Mouse (Mus musculus): ENCODE measurements around the gene 4930486L24Rik. TPM values are rescaled to one million over a fixed set of nuclear protein-coding genes. Genes with fewer than 3 reads are reported as not detected.
A peak's percentile ranks its signal among the peaks of the same experiment; 100 is the strongest.
"Not testable (repeated sequence)": the region's sequence is repeated elsewhere in the genome, so short reads cannot be mapped to it uniquely, and the experiment has no call there.

The 4930486L24Rik gene
- polyA plus RNA-seq (2014; fragmentation: Nextera tagmentation; extraction: Ambion mirVana): not detected in 2 replicates

DNA sequence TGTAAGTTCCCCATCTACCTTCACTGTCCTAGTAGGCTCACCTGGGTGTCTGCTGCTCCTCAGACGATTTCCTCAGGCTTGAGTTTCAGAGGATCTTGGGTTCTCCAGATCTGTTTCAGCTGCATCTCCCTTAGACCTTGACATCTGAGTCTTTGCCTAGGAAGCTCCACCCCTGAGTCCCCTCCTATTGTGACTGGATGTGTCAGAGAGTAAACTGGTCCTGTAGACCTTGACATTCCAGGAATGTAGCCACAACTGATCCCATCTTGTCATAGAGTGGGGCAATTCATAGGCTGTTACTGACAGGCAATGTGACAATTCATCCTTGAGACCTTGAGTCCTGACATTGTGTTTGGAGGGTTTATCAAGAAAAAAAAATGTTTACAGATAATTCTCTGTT is at the start of gene 4930486L24Rik:
4930486L24Rik (minus strand) TSS at position 195 of the 400 bp plus-strand sequence.
- no peak within 1 kb of the TSS for H3K4me2 ChIP-seq (ENCODE audit: low read depth, low read length)
- WGBS: 55% methylated on average over 1 of the region's 1 CpGs
- H3K4me3 ChIP-seq (ENCODE audit: low read depth, low read length): no peak within 1 kb of the TSS
- no peaks in the 10 kb centered on the region for H3K4me1 ChIP-seq (ENCODE audit: control insufficient read depth, insufficient read depth, low read length)
- no peak for ATAC-seq (ENCODE audit: low read depth)
- H3K27ac ChIP-seq (replicated peaks; ENCODE audit: low read depth, low read length): no peak within 1 kb of the TSS
- H3K36me3 ChIP-seq (ENCODE audit: control insufficient read depth, insufficient read depth, low read length): no peaks in the 10 kb centered on the region
- no peaks in the 10 kb centered on the region for H3K27me3 ChIP-seq (replicated peaks; ENCODE audit: control insufficient read depth, insufficient read depth, low read length)
- H3K9ac ChIP-seq (ENCODE audit: low read depth, low read length): no peak within 1 kb of the TSS
- DNase-seq (ENCODE audit: low spot score): no peak
- no peaks in the 10 kb centered on the region for H3K9me3 ChIP-seq (ENCODE audit: control insufficient read depth, low read length)

DNA sequence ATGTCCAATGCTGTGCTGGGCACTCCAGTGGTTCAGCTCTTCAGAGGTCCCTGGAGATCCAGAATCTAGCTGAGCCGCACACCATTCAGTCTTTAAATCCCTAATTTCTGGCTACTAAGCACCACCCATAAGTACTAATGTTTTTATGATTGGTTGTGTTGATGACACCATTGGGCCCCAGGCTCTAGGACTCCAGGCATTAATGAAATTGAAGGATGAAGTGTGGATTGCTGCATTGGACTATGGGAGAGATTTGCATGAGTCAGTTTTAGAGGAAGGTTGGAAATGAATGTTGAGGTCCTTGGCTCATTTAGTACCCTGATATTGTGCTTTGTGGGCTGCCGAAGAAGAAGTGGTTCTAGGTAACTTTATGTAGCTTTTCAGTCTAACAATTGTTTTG is 40.5 kb upstream of the 4930486L24Rik start, which contains the start of gene Tpbpb:
Tpbpb (minus strand) TSS at position 101 of the 400 bp plus-strand sequence.
- not testable (repeated sequence) for H3K27me3 ChIP-seq (replicated peaks; ENCODE audit: control insufficient read depth, insufficient read depth, low read length); H3K9ac ChIP-seq (ENCODE audit: low read depth, low read length); H3K27ac ChIP-seq (replicated peaks; ENCODE audit: low read depth, low read length); H3K4me1 ChIP-seq (ENCODE audit: control insufficient read depth, insufficient read depth, low read length); ATAC-seq (ENCODE audit: low read depth); H3K36me3 ChIP-seq (ENCODE audit: control insufficient read depth, insufficient read depth, low read length); DNase-seq (ENCODE audit: low spot score); H3K4me3 ChIP-seq (ENCODE audit: low read depth, low read length); H3K9me3 ChIP-seq (ENCODE audit: control insufficient read depth, low read length); H3K4me2 ChIP-seq (ENCODE audit: low read depth, low read length)
- 84% methylated on average over 2 of the region's 2 CpGs for WGBS

DNA sequence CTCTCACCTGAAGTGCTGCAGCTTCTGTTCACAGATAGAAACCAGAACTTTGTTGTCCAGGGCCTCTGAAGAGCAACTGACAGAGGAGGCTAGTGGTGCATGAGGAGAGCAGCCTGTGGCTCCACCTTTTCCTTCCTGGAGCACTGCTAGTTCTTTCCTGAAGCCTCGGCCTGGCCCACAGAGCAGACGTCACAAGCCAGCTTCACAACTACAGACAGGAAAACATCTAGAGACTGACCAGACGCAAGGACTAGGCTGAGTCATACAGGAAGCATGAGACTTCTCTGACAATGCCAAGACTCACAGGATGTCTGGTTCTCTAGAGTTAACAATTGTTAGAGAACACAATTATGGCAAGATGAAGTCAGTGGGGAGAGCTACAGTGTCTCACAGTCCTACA is 33.1 kb upstream of the 4930486L24Rik start, which contains the start of gene Ctla2b:
Ctla2b (minus strand) TSS at position 120 of the 400 bp plus-strand sequence.
- H3K36me3 ChIP-seq (ENCODE audit: control insufficient read depth, insufficient read depth, low read length): no peaks in the 10 kb centered on the region
- H3K9me3 ChIP-seq (ENCODE audit: control insufficient read depth, low read length): no peaks in the 10 kb centered on the region
- no peak within 1 kb of the TSS for H3K27ac ChIP-seq (replicated peaks; ENCODE audit: low read depth, low read length)
- ATAC-seq (ENCODE audit: low read depth): no peak
- 71% methylated on average over 3 of the region's 3 CpGs for WGBS
- H3K4me1 ChIP-seq (ENCODE audit: control insufficient read depth, insufficient read depth, low read length): no peaks in the 10 kb centered on the region
- no peak within 1 kb of the TSS for H3K4me2 ChIP-seq (ENCODE audit: low read depth, low read length)
- H3K9ac ChIP-seq (ENCODE audit: low read depth, low read length): no peak within 1 kb of the TSS
- H3K4me3 ChIP-seq (ENCODE audit: low read depth, low read length): no peak within 1 kb of the TSS
- no peaks in the 10 kb centered on the region for H3K27me3 ChIP-seq (replicated peaks; ENCODE audit: control insufficient read depth, insufficient read depth, low read length)
- DNase-seq (ENCODE audit: low spot score): peak; percentile 23

DNA sequence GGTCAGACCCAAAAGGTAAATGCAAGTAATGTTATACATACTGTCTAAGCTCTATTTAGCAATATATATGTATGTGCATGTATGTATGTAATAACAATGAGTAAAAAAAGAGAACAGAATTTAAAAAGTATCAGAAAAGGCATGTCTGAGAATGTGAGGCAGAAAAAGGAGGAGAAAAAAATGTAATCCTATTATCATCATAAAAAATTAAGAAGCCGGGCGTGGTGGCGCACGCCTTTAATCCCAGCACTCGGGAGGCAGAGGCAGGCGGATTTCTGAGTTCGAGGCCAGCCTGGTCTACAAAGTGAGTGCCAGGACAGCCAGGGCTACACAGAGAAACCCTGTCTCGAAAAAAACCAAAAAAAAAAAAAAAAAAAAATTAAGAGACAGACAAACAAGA is 32.5 kb upstream of the 4930486L24Rik start, which contains the start of gene Gm49392:
Gm49392 (minus strand) TSS at position 101 of the 400 bp plus-strand sequence.
- WGBS: 88% methylated on average over 7 of the region's 8 CpGs
- not testable (repeated sequence) for DNase-seq (ENCODE audit: low spot score); H3K36me3 ChIP-seq (ENCODE audit: control insufficient read depth, insufficient read depth, low read length); H3K4me1 ChIP-seq (ENCODE audit: control insufficient read depth, insufficient read depth, low read length); ATAC-seq (ENCODE audit: low read depth); H3K27ac ChIP-seq (replicated peaks; ENCODE audit: low read depth, low read length); H3K4me3 ChIP-seq (ENCODE audit: low read depth, low read length); H3K4me2 ChIP-seq (ENCODE audit: low read depth, low read length); H3K27me3 ChIP-seq (replicated peaks; ENCODE audit: control insufficient read depth, insufficient read depth, low read length); H3K9ac ChIP-seq (ENCODE audit: low read depth, low read length); H3K9me3 ChIP-seq (ENCODE audit: control insufficient read depth, low read length)

DNA sequence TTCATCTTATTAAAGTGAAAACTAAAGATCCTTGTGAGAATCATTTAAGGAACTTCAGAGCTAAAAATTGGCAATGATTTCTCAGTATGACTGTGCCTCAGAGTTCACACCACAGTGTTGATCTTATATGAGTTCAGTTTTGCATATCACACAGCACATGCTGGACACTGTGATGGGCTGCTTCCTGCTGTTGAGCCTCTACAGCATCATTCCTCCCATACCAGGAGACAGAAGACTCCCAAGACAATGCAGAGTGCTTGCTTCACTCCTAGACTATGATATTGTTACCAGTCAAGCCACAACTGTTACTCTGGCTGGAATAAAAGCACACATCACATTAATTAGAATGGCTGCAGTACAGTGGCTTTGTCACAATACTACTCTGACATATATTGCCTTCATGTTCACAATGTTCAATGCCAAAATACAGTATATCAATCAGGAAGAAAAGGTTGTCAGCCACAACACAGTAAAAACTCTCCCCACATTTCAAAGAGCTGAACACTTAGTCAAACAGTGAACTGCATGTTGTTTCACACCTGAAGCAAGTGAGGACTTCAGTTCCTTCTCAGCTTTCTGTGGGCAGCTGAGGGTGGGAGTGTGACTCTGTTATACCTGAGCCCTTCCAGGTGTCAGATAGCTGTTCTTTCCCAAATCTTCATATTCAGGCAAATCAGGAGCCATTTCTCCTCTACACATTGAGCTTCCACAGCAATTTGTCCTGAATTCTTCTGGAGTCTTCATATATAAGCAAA is 31.3 kb upstream of the 4930486L24Rik start:
- DNase-seq (ENCODE audit: low spot score): no peak
- Histone ChIP-seq H3K4me2 (ENCODE audit: low read depth, low read length) (no peak overlapping the region), H3K4me3 (ENCODE audit: low read depth, low read length) (no peak overlapping the region), H3K9me3 (ENCODE audit: control insufficient read depth, low read length) (no peaks in the 10 kb centered on the region), H3K9ac (ENCODE audit: low read depth, low read length) (no peak overlapping the region), H3K36me3 (ENCODE audit: control insufficient read depth, insufficient read depth, low read length) (no peaks in the 10 kb centered on the region), H3K27me3 (replicated peaks; ENCODE audit: control insufficient read depth, insufficient read depth, low read length) (no peaks in the 10 kb centered on the region), H3K27ac (replicated peaks; ENCODE audit: low read depth, low read length) (no peak overlapping the region), H3K4me1 (ENCODE audit: control insufficient read depth, insufficient read depth, low read length) (no peaks in the 10 kb centered on the region)
- no peak for ATAC-seq (ENCODE audit: low read depth)

DNA sequence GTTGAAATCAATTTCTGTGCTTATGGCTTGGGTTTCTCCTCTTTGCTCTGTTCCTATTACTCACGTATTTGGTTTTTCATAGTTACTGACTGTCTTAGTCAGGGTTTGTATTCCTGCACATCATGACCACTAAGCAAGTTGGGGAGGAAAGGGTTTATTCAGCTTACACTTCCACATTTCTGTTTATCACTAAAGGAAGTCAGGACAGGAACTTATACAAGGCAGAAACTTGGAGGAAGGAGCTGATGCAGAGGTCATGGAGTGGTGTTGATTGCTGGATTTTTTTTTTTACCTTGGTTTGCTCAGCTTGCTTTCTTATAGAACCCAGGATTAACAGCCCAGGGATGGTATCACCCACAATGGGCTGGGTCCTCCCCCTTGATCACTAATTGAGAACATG is 28.0 kb upstream of the 4930486L24Rik start:
- Histone ChIP-seq H3K9me3 (ENCODE audit: control insufficient read depth, low read length) (no peaks in the 10 kb centered on the region), H3K36me3 (ENCODE audit: control insufficient read depth, insufficient read depth, low read length) (no peaks in the 10 kb centered on the region), H3K4me2 (ENCODE audit: low read depth, low read length) (no peak overlapping the region), H3K9ac (ENCODE audit: low read depth, low read length) (no peak overlapping the region), H3K4me3 (ENCODE audit: low read depth, low read length) (no peak overlapping the region), H3K27ac (replicated peaks; ENCODE audit: low read depth, low read length) (no peak overlapping the region), H3K27me3 (replicated peaks; ENCODE audit: control insufficient read depth, insufficient read depth, low read length) (no peaks in the 10 kb centered on the region), H3K4me1 (ENCODE audit: control insufficient read depth, insufficient read depth, low read length) (no peaks in the 10 kb centered on the region)
- ATAC-seq (ENCODE audit: low read depth): no peak
- 91% methylated on average over 1 of the region's 1 CpGs for WGBS
- DNase-seq (ENCODE audit: low spot score): no peak

DNA sequence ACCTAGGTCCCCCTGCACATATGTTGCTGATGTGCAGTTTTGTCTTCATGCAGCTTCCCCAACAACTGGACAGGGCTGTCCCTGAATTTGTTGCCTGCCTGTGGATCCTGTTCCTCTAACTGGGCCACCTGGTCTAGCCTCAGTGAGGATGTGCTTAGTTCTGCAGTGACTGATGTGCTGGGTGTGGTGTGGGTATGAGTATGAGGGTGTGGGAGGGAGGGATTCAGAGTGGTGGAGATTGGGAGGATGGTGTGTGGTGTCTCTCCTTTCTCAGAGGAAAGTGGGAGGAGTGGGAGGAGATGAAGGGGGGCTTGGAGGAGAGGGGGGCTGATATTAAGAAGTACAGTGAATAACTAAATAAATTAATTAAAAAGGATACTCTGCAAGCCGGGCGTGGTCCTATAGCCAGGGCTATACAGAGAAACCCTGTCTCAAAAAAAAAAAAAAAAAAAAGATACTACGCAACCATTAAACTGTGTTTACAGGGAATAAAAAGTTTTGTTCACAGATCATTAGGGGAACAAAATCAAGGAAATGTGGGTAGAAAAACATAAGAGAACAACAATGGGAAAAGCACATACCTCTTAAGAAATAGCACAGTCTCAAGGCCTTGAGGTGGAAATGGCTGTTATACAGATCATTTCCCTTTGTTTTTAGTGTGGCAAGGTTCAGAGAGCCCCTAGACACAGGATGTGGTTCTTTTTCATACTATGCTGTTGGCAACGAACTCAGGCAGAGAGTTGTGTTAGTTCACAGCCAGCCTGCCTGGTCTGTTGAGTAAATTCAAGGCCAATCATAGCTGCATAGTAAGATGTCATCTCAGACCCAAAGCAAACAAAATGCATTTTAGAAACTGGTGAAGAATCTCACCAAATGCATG is 15.8 kb downstream of the 4930486L24Rik start:
- Histone ChIP-seq H3K36me3 (ENCODE audit: control insufficient read depth, insufficient read depth, low read length) (no peaks in the 10 kb centered on the region), H3K4me3 (ENCODE audit: low read depth, low read length) (no peak overlapping the region), H3K9me3 (ENCODE audit: control insufficient read depth, low read length) (no peaks in the 10 kb centered on the region), H3K27me3 (replicated peaks; ENCODE audit: control insufficient read depth, insufficient read depth, low read length) (no peaks in the 10 kb centered on the region), H3K27ac (replicated peaks; ENCODE audit: low read depth, low read length) (no peak overlapping the region), H3K4me2 (ENCODE audit: low read depth, low read length) (no peak overlapping the region), H3K9ac (ENCODE audit: low read depth, low read length) (no peak overlapping the region), H3K4me1 (ENCODE audit: control insufficient read depth, insufficient read depth, low read length) (no peaks in the 10 kb centered on the region)
- 85% methylated on average over 4 of the region's 4 CpGs for WGBS
- ATAC-seq (ENCODE audit: low read depth) (no peak), DNase-seq (ENCODE audit: low spot score) (peak; percentile 13)

DNA sequence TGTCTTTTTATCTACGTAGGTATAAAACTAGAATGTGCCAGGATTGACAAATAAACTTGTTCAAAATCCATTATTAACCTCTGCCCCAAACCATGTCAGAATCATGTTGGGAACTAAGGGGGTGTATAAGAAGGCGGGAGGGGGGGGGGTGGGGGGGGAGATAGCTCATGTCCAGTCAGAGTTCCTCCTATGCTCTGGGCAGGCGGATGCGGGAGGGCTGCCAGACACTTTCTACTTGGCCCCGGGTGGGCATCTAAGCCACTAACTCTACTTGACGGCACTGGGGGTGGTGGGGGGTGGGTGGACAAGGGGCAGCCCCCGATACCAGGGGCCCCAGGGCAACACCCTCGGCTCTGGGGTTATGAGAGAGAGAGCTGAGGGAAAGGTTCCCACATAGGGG is 21.1 kb downstream of the 4930486L24Rik start:
- DNase-seq (ENCODE audit: low spot score) (no peak), ATAC-seq (ENCODE audit: low read depth) (no peak)
- 81% methylated on average over 8 of the region's 8 CpGs for WGBS
- H3K9me3 ChIP-seq (ENCODE audit: control insufficient read depth, low read length): no peaks in the 10 kb centered on the region
- no peak overlapping the region for H3K4me3 ChIP-seq (ENCODE audit: low read depth, low read length)
- no peaks in the 10 kb centered on the region for H3K36me3 ChIP-seq (ENCODE audit: control insufficient read depth, insufficient read depth, low read length)
- H3K4me2 ChIP-seq (ENCODE audit: low read depth, low read length): no peak overlapping the region
- no peaks in the 10 kb centered on the region for H3K27me3 ChIP-seq (replicated peaks; ENCODE audit: control insufficient read depth, insufficient read depth, low read length)
- H3K4me1 ChIP-seq (ENCODE audit: control insufficient read depth, insufficient read depth, low read length): no peaks in the 10 kb centered on the region
- H3K27ac ChIP-seq (replicated peaks; ENCODE audit: low read depth, low read length): no peak overlapping the region
- H3K9ac ChIP-seq (ENCODE audit: low read depth, low read length): no peak overlapping the region

Measured in embryonic facial prominence, embryonic 14.5 days (tissue).